Mouse (Mus musculus) 3134 (cell line): ENCODE measurements at regions not wholly inside any gene's neighbourhood (a gene's known extent, or its start where the extent isn't known, plus 50 kb on each side); places are given as distances from the start of the nearest gene placed in this dataset.

ENCODE experiments used
- DNase-seq: peaks from one replicate; pipeline ENCODE4 v3.0.0-alpha.2; 2011; ENCODE audit warnings: low spot score; ENCODE audit not compliant: insufficient read length; ENCODE audit errors: extremely low read depth

GRCm38 (mm10) chr12:79888812-79889211 lies 224.0 kb downstream of the Zfp36l1 start:
- DNase-seq = no peak

- no peak for DNase-seq
Observed at GRCm38 (mm10) chr12:79888086-79888485, 224.7 kb downstream of the Zfp36l1 start.

GRCm38 (mm10) chr12:79887225-79887886 lies 225.5 kb downstream of the Zfp36l1 start:
- DNase-seq = peak; percentile 51

GRCm38 (mm10) chr12:79886494-79886893 lies 226.3 kb downstream of the Zfp36l1 start:
- DNase-seq = no peak

GRCm38 (mm10) chr12:79885286-79885685 lies 227.5 kb downstream of the Zfp36l1 start:
- no peak for DNase-seq

GRCm38 (mm10) chr12:79883651-79884050 lies 229.2 kb downstream of the Zfp36l1 start:
- no peak for DNase-seq

GRCm38 (mm10) chr12:79880751-79881261 lies 232.0 kb downstream of the Zfp36l1 start:
- no peak for DNase-seq

- no peak for DNase-seq
Observed at GRCm38 (mm10) chr12:79880346-79880745, 232.5 kb downstream of the Zfp36l1 start.

- DNase-seq = no peak
Observed at GRCm38 (mm10) chr12:79879918-79880273, 232.9 kb downstream of the Zfp36l1 start.

- no peak for DNase-seq
Observed at GRCm38 (mm10) chr12:79879093-79879917, 233.5 kb downstream of the Zfp36l1 start.

GRCm38 (mm10) chr12:79878766-79879092 lies 234.1 kb downstream of the Zfp36l1 start:
- no peak for DNase-seq

GRCm38 (mm10) chr12:79878163-79878562 lies 234.7 kb downstream of the Zfp36l1 start:
- DNase-seq = no peak

- peak; percentile 41 for DNase-seq
Observed at GRCm38 (mm10) chr12:79874333-79874732, 238.5 kb downstream of the Zfp36l1 start.

- peak; percentile 86 for DNase-seq
Observed at GRCm38 (mm10) chr12:79865179-79865552, 247.6 kb downstream of the Zfp36l1 start.

- DNase-seq = peak; percentile 78
Observed at GRCm38 (mm10) chr12:79864346-79865178, 248.3 kb downstream of the Zfp36l1 start.
